Mouse (Mus musculus): Measurements from ENCODE around the gene Caap1.

DNA sequence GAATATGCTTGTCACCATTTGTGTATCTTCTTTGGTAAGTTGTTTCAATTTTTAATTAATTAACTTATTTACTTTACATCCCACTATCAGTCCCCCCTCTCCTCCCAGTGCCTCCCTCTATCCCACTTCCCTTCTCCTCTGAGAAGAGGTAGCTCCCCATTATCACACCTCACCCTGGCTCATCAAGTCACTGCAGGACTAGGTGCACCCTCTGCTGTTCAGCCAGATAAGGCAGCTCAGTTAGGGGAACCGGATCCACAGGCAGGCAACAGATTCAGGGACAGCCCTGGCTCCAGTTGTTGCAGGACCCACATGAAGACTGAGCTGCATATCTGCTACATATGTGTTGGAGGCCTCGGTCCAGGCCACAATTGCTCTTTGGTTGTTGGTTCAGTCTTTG is 97.2 kb downstream of the Caap1 start:
- no peak for TF ChIP-seq CTCF (conservative IDR thresholded peaks at IDR 0.05; ENCODE audit: insufficient read depth, insufficient read length, low read depth, low read length)
- no peak for TF ChIP-seq POLR2A (IDR thresholded peaks at IDR 0.05; ENCODE audit: low read depth, low read length)
